Mouse (Mus musculus) lung, postnatal 36 days (tissue): ENCODE data around the gene Spata1.
A peak's percentile ranks its signal among the peaks of the same experiment; 100 is the strongest.
"Not testable (repeated sequence)": the region's sequence is repeated elsewhere in the genome, so short reads cannot be mapped to it uniquely, and the experiment has no call there.

Experiments used
- DNase-seq: peaks from one replicate; pipeline ENCODE4 v3.0.0; 2022; ENCODE audit warnings: mixed read lengths

Spata1 gene

GRCm38 (mm10) chr3:146450371-146450841, 49.1 kb downstream of the Spata1 start:
- peak; percentile 97 for DNase-seq

- no peak for DNase-seq
Observed at GRCm38 (mm10) chr3:146449745-146450250, 49.8 kb downstream of the Spata1 start, which contains the start of gene Ctbs. TSS of gene Ctbs (plus strand) at chr3:146449795.

- DNase-seq: no peak
Observed at GRCm38 (mm10) chr3:146448969-146449368, 50.6 kb downstream of the Spata1 start.

GRCm38 (mm10) chr3:146448372-146448771, 51.2 kb downstream of the Spata1 start:
- DNase-seq: no peak

- peak; percentile 43 for DNase-seq
Observed at GRCm38 (mm10) chr3:146447598-146447997, 52.0 kb downstream of the Spata1 start.

DNA sequence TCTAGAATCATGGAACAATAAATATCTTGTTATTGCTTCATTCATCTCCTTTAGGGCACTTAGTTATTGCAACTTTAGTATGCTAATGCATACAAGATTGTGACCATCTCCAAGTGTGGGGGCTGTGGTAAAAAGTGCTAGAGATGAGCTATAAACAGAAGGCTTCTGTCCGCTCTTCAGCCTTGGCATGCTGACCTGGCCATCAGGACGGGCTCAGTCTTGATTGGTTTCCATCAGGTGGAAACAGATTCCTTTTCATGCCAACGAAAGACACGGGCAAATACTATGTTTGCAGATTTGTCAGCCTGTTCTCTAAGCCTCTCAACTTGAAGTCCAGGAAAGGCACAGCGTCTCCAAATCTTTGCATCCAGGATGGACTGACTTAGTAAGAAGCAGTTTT, 52.4 kb downstream of the Spata1 start:
- no peak for DNase-seq

GRCm38 (mm10) chr3:146444880-146445279, 54.7 kb downstream of the Spata1 start:
- DNase-seq: peak; percentile 28

- DNase-seq: no peak
Observed at GRCm38 (mm10) chr3:146443380-146443779, 56.2 kb downstream of the Spata1 start.

- DNase-seq: no peak
Observed at GRCm38 (mm10) chr3:146442936-146443335, 56.6 kb downstream of the Spata1 start.

DNA sequence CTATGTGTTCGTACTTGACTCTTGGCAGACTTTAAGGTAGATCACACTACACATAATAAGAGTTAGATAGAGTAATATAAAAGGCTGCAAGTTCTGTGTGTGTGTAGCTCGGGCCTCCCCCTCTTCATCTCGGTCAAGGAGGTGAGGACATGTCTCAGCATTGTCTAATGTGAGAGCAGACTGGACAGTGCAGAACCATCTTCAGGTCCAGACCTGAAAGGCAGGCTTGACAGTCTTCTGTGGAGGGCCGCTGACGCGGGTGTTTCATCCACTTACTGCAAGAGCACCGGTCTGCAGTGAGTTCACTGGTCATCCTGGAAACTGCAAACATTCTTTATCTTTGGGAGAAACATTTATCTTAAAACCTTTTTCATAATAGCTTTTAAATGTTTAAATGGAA, 57.1 kb downstream of the Spata1 start:
- no peak for DNase-seq

DNA sequence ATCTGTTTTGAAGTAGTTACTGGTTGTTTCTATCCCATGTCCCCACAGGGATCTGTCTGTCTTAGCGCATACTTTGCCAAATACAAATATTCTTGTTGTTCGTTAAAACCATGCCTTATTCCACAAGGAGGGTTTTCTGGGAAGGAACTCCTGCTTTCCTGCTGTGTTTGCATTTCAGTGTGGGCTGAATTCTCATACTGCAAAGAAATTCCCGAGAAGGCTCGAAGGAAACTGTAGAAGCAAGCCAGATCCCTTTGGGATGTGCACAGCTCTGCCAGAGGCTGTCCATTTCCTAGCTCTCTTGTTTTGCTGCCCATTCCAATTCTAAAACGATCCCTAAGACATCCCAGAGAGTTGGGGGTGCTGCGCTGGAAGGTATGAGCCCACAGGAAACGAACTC, 59.1 kb downstream of the Spata1 start:
- no peak for DNase-seq

GRCm38 (mm10) chr3:146440011-146440410, 59.5 kb downstream of the Spata1 start:
- DNase-seq: no peak

GRCm38 (mm10) chr3:146436114-146436513, 63.4 kb downstream of the Spata1 start:
- no peak for DNase-seq

DNA sequence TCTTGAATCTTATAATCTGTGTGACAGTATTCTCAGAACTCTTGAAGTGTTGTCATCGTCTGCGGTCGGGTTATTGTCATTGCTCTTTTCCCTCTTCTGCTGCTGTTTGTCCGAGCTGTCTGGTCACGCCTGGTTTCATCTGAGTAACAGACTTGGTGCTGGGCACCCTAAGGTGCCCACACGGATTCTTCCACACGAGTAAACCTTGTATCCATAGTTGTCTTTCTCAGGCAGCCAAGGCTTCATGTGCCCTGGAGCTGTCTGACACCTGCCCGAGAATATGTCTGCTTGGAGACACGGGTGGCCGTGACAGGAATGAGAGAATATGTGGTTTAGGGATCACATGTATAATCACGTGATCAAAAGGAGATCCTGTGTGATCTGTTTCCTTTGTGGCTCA, 64.0 kb downstream of the Spata1 start:
- DNase-seq: no peak

GRCm38 (mm10) chr3:146434686-146435085, 64.9 kb downstream of the Spata1 start:
- no peak for DNase-seq

GRCm38 (mm10) chr3:146433681-146434350, 65.7 kb downstream of the Spata1 start:
- DNase-seq: no peak

DNA sequence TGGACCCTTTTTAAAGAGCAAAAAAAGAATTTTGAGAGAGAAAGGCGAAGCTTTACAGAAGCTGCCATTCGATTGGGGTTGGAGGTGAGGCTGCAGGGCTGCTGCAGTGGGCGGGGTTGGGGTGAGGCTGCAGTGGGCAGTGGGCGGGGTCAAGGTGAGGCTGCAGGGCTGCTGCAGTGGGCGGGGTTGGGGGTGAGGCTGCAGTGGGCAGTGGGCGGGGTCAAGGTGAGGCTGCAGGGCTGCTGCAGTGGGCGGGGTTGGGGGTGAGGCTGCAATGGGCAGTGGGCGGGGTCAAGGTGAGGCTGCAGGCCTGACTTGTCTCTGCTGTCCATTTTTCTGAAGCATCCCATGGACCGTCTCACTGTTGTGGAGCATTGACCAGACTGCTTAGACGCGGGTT, 66.5 kb downstream of the Spata1 start:
- not testable (repeated sequence) for DNase-seq

DNA sequence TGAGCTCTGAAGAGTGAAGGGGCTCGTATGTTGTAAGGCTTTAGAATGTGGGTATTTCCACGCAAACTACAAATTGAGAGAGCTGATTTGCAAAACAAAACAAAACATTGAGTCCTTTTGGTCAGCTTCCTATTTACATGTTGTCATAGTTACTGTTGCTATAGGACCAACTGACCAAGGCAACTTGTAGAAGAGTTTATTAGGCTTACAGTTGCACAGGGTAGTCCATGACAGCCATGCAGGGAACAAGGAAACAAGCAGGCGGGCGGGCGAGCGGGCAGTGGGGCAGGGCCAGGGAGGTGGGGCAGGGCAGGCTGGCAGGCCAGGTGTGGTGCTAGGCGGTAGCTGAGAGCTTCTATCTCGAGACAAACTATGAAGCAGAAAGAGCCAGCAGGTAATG, 73.1 kb downstream of the Spata1 start:
- no peak for DNase-seq

GRCm38 (mm10) chr3:146425902-146426301, 73.7 kb downstream of the Spata1 start:
- no peak for DNase-seq

- DNase-seq: no peak
Observed at GRCm38 (mm10) chr3:146424306-146424900, 75.2 kb downstream of the Spata1 start.

DNA sequence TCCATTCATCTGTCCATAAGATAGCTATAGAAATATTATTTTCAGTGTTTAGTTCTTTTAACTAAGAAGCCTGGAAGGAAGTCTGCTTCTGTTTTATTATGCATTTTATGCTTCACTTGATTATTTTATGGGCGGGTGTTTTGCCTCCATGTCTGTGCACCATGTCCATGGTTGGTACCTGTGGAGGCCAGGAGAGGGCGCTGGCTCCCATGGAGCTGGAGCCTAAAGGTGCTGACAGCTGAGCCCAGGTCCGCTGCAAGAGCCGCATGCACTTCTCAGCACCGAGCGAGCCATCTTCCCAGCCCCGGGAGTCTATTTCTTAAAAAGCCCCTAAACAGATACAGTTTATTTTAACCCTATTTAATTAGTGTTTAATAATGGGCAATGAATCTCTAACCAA, 75.8 kb downstream of the Spata1 start:
- DNase-seq: no peak

DNA sequence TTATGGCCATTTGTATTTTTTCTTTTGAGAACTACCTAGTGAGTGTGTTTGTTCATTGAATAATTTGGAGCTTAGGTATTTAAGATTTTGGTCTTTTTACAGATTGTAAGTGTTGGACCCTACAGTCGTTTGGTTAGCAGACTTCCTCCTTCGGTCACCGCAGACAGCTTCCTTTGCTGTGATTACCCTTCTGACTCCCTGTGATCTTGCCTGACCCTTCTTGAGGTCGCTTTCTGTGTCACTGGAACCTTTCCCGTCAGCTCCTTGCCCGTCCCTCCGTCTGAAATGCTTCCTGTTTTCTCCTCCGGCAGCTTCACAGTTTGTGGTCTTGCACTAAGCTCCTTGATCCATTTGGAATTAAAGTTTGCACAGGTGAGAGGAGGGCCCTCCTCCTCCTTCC, 77.8 kb downstream of the Spata1 start:
- no peak for DNase-seq

GRCm38 (mm10) chr3:146419992-146420537, 79.5 kb downstream of the Spata1 start:
- no peak for DNase-seq

DNA sequence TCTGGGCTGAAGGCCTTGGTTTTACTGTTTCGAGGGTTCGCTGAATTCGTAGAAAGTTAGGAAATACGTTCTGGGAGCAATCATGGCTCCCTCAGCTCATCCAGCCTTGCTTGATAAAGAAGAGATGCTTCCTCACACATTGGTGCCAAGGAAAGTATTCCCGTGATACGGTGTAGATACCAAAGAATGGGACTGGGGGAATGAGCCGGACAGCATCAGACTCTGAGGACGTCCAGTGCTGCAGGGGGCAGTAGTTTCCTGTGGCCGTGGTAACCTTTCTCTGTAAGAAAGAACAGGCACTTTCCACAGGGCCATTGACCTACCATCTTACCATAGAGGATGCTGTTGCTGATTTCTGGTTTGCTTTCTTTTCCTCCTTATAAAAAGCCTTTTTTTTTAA, 80.0 kb downstream of the Spata1 start:
- no peak for DNase-seq
